In genomic region chr2:20445156-20446155, GRCm38 (mm10) we compare ENCODE assay signal across 9 mouse cellular contexts.
DNase-seq lines count a peak whose midpoint lies in the region; ATAC-seq and TF ChIP-seq lines count a peak whose summit lies in the region.
"Had no signal": no experiment of that assay in that cellular context is flagged by ENCODE, and none has a peak within 500 bp of the region (broad histone marks: within the 10 kb centered on the region; RNA-seq: fewer than 3 reads in every experiment).

No protein-coding gene starts in this region.

- H3K27ac ChIP-seq in embryonic fibroblast, embryonic 13.5 days (ENCODE audit: insufficient read depth, low read length) = peak overlapping the region; percentile 42; the same call in 1 of the 2 replicates
- H3K27ac ChIP-seq in liver, embryonic 15.5 days (replicated peaks) = no peak overlapping the region
- no peak overlapping the region for H3K27ac ChIP-seq in hindbrain, embryonic 11.5 days (ENCODE audit: low read depth, low read length)
- H3K27ac ChIP-seq: hindbrain, embryonic 13.5 days had no signal

- no peak for TF ChIP-seq POLR2A in embryonic fibroblast, embryonic 13.5 days (IDR thresholded peaks at IDR 0.05; ENCODE audit: low read depth, low read length)

- no peaks in the 10 kb centered on the region for H3K27me3 ChIP-seq in liver, embryonic 15.5 days
- H3K27me3 ChIP-seq in hindbrain, embryonic 11.5 days (ENCODE audit: control insufficient read depth, insufficient read depth, low read length) = no peaks in the 10 kb centered on the region
- H3K27me3 ChIP-seq: hindbrain, embryonic 13.5 days had no signal

- intact Hi-C loops in left cerebral cortex, postnatal 10 days (cut with DNase I) = no loop called here

- H3K9me3 ChIP-seq in liver, embryonic 15.5 days (replicated peaks) = no peaks in the 10 kb centered on the region
- no peaks in the 10 kb centered on the region for H3K9me3 ChIP-seq in hindbrain, embryonic 11.5 days (ENCODE audit: control insufficient read depth, low read length)
- H3K9me3 ChIP-seq: hindbrain, embryonic 13.5 days had no signal

- H3K9ac ChIP-seq in liver, embryonic 15.5 days = no peak overlapping the region
- no peak overlapping the region for H3K9ac ChIP-seq in hindbrain, embryonic 11.5 days (ENCODE audit: low read depth, low read length)
- H3K9ac ChIP-seq: hindbrain, embryonic 13.5 days had no signal

- no peak overlapping the region for H3K4me2 ChIP-seq in liver, embryonic 15.5 days
- no peak overlapping the region for H3K4me2 ChIP-seq in hindbrain, embryonic 11.5 days (replicated peaks; ENCODE audit: low read depth, low read length)
- H3K4me2 ChIP-seq: hindbrain, embryonic 13.5 days had no signal

- peak; percentile 62; the same call in 1 of the 2 replicates for ATAC-seq in liver, embryonic 15.5 days (ENCODE audit: insufficient read depth)
- ATAC-seq in hindbrain, embryonic 11.5 days (ENCODE audit: low FRiP score) = no peak

- no peaks in the 10 kb centered on the region for H3K36me3 ChIP-seq in liver, embryonic 15.5 days (replicated peaks)
- H3K36me3 ChIP-seq in hindbrain, embryonic 11.5 days (ENCODE audit: control insufficient read depth, insufficient read depth, low read length) = no peaks in the 10 kb centered on the region
- H3K36me3 ChIP-seq: hindbrain, embryonic 13.5 days had no signal

- DNase-seq in R1 (ENCODE audit: low read depth, low spot score) = peak; percentile 92
- DNase-seq in kidney, adult 11 months = peak; percentile 30
- no peak for DNase-seq in hindbrain, embryonic 11.5 days (ENCODE audit: low spot score)
- DNase-seq in left cerebral cortex, postnatal 10 days (ENCODE audit: extremely low spot score in 1 of 2, low spot score in 2 of 2) = no peak
- DNase-seq in frontal cortex, postnatal 10 days (ENCODE audit: low spot score in 2 of 2) = no peak
- DNase-seq: right cerebral cortex, postnatal 25 days had no signal

- 21% methylated on average over 17 of the region's 17 CpGs for WGBS in liver, embryonic 15.5 days (ENCODE audit: insufficient replicate concordance)
- 67% methylated on average over 17 of the region's 17 CpGs for WGBS in hindbrain, embryonic 11.5 days

- H3K4me1 ChIP-seq in embryonic fibroblast, embryonic 13.5 days (ENCODE audit: control insufficient read depth, insufficient read depth, low read length) = peaks cover 3% of the 10 kb centered on the region
- H3K4me1 ChIP-seq in liver, embryonic 15.5 days (replicated peaks) = no peaks in the 10 kb centered on the region
- H3K4me1 ChIP-seq in hindbrain, embryonic 11.5 days (replicated peaks; ENCODE audit: control insufficient read depth, insufficient read depth, low read length) = no peaks in the 10 kb centered on the region

- no peak for TF ChIP-seq CTCF in embryonic fibroblast, embryonic 13.5 days (IDR thresholded peaks at IDR 0.05; ENCODE audit: borderline replicate concordance, insufficient read depth, low read length)

- no peak overlapping the region for H3K4me3 ChIP-seq in embryonic fibroblast, embryonic 13.5 days (ENCODE audit: insufficient read depth, low read length)
- H3K4me3 ChIP-seq in liver, embryonic 15.5 days (replicated peaks) = no peak overlapping the region
- H3K4me3 ChIP-seq in hindbrain, embryonic 11.5 days (ENCODE audit: low read depth, low read length) = no peak overlapping the region
- H3K4me3 ChIP-seq: hindbrain, embryonic 13.5 days had no signal

Comparison
In these comparisons a context has a peak if more than half of its experiments do, and no peak if none do; other contexts are left out.
1. DNase-seq: peak in R1 (single experiment) and kidney, adult 11 months (single experiment); none in hindbrain, embryonic 11.5 days (single experiment), left cerebral cortex, postnatal 10 days (0 of 2) and frontal cortex, postnatal 10 days (0 of 2).